Mouse (Mus musculus) liver (tissue): ENCODE data around the gene Rbm18.

Experiments used
- DNase-seq: peaks from one replicate; pipeline ENCODE4 v3.0.0-alpha.2; 2020; ENCODE audit warnings: mixed read lengths

Gene Rbm18

GRCm38 (mm10) chr2:36067132-36067531 is 69.4 kb downstream of the Rbm18 start:
- DNase-seq, result no peak
